Comparison of ENCODE assay signal across 7 mouse cellular contexts in the genomic region with DNA sequence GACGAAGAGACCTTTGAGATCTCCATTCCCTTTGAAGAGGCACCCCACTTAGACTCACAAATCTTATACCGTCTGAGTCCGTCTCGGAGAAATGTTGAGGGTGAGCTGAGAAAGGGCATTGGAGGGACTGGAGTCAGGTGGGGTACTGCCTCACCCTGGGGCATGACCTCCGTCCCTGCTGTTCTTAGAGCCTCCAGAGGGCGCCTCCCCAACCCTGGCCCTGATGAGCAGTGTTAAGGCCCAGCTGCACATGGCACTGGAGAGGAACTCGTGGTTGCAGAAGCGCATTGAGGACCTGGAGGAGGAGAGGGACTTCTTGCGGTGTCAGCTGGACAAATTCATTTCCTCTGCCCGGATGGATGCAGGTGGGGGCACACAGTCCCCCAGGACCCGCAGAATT. TPM values are rescaled to one million over a fixed set of nuclear protein-coding genes. Genes with fewer than 3 reads are reported as not detected.
DNase-seq lines count a peak whose midpoint lies in the region; ATAC-seq and TF ChIP-seq lines count a peak whose summit lies in the region.

No protein-coding gene starts in this region.

- no peak overlapping the region for H3K27ac ChIP-seq in lung, embryonic 14.5 days (ENCODE audit: low read depth)
- H3K27ac ChIP-seq in embryonic facial prominence, embryonic 12.5 days, result no peak overlapping the region
- no peak overlapping the region for H3K27ac ChIP-seq in intestine, embryonic 14.5 days (ENCODE audit: low read depth)
- peak overlapping the region; percentile 88 for H3K27ac ChIP-seq in olfactory bulb, adult 2 months (ENCODE audit: insufficient read depth, low read depth, low read length)

- no peak for TF ChIP-seq POLR2A in olfactory bulb, adult 2 months (IDR thresholded peaks at IDR 0.05; ENCODE audit: insufficient read depth, low read depth, low read length)

- H3K9ac ChIP-seq in lung, embryonic 14.5 days, result no peak overlapping the region
- H3K9ac ChIP-seq in embryonic facial prominence, embryonic 12.5 days, result 0 out of 2 replicates have a peak overlapping the region, but pooled peaks have one; percentile 77
- H3K9ac ChIP-seq in intestine, embryonic 14.5 days (ENCODE audit: low read length), result no peak overlapping the region

- no peak for ATAC-seq in lung, embryonic 14.5 days (ENCODE audit: insufficient read depth)
- ATAC-seq in embryonic facial prominence, embryonic 12.5 days (ENCODE audit: insufficient number of reproducible peaks, insufficient read depth, low FRiP score, low TSS enrichment), result no peak
- no peak for ATAC-seq in intestine, embryonic 14.5 days (replicated peaks; ENCODE audit: low FRiP score, low TSS enrichment, low read depth)

- H3K4me2 ChIP-seq in lung, embryonic 14.5 days, result no peak overlapping the region; the same call in 1 of the 2 replicates
- H3K4me2 ChIP-seq in embryonic facial prominence, embryonic 12.5 days (replicated peaks), result peak overlapping the region; percentile 89
- H3K4me2 ChIP-seq in intestine, embryonic 14.5 days (ENCODE audit: low read length), result peak overlapping the region; percentile 71

- no peaks in the 10 kb centered on the region for H3K36me3 ChIP-seq in lung, embryonic 14.5 days (ENCODE audit: insufficient read depth)
- no peaks in the 10 kb centered on the region for H3K36me3 ChIP-seq in embryonic facial prominence, embryonic 12.5 days
- no peaks in the 10 kb centered on the region for H3K36me3 ChIP-seq in intestine, embryonic 14.5 days (ENCODE audit: control insufficient read depth, insufficient read depth, low read length)

- H3K4me3 ChIP-seq in lung, embryonic 14.5 days (ENCODE audit: low read depth, low read length), result peak overlapping the region; percentile 50; the same call in 1 of the 2 replicates
- H3K4me3 ChIP-seq in embryonic facial prominence, embryonic 12.5 days, result peak overlapping the region; percentile 61
- 0 out of 2 replicates have a peak overlapping the region, but pooled peaks have one; percentile 50 for H3K4me3 ChIP-seq in intestine, embryonic 14.5 days (ENCODE audit: low read depth, low read length)
- peak overlapping the region; percentile 73 for H3K4me3 ChIP-seq in olfactory bulb, adult 2 months (ENCODE audit: insufficient read depth, low read depth, low read length)

- H3K9me3 ChIP-seq in lung, embryonic 14.5 days (ENCODE audit: low read depth, low read length), result no peaks in the 10 kb centered on the region
- H3K9me3 ChIP-seq in embryonic facial prominence, embryonic 12.5 days, result no peaks in the 10 kb centered on the region
- no peaks in the 10 kb centered on the region for H3K9me3 ChIP-seq in intestine, embryonic 14.5 days (ENCODE audit: control insufficient read depth, low read length)

- peaks cover 16% of the 10 kb centered on the region; the same call in 1 of the 2 replicates for H3K4me1 ChIP-seq in lung, embryonic 14.5 days (ENCODE audit: insufficient read depth)
- peaks cover 28% of the 10 kb centered on the region for H3K4me1 ChIP-seq in embryonic facial prominence, embryonic 12.5 days
- peaks cover 30% of the 10 kb centered on the region for H3K4me1 ChIP-seq in intestine, embryonic 14.5 days (replicated peaks; ENCODE audit: control insufficient read depth, insufficient read depth, low read length)
- peaks cover 37% of the 10 kb centered on the region for H3K4me1 ChIP-seq in olfactory bulb, adult 2 months (ENCODE audit: control insufficient read depth, insufficient read depth, low read length)

- TF ChIP-seq CTCF in lung, embryonic 14.5 days (IDR thresholded peaks at IDR 0.05; ENCODE audit: low read depth), result peak; percentile 29
- 0 out of 2 replicates have a peak, but pooled peaks have one; percentile 16 for TF ChIP-seq CTCF in olfactory bulb, adult 2 months (IDR thresholded peaks at IDR 0.05; ENCODE audit: insufficient read depth, low read depth, low read length)

- H3K27me3 ChIP-seq in lung, embryonic 14.5 days (ENCODE audit: insufficient read depth, low read length), result peaks cover 59% of the 10 kb centered on the region
- H3K27me3 ChIP-seq in embryonic facial prominence, embryonic 12.5 days, result peaks cover 52% of the 10 kb centered on the region
- H3K27me3 ChIP-seq in intestine, embryonic 14.5 days (replicated peaks; ENCODE audit: control insufficient read depth, insufficient read depth, low read length), result peaks cover 50% of the 10 kb centered on the region

- DNase-seq in lung, embryonic 14.5 days, result no peak
- DNase-seq in lung, postnatal 25 days (ENCODE audit: low spot score), result no peak
- DNase-seq in intestine, embryonic 14.5 days (ENCODE audit: low spot score), result no peak
- no peak for DNase-seq in MN1 (ENCODE audit: low spot score)
- DNase-seq in urinary bladder, adult 2 months (ENCODE audit: low spot score), result no peak

- 36% methylated on average over 11 of the region's 11 CpGs for WGBS in lung, embryonic 14.5 days
- WGBS in embryonic facial prominence, embryonic 12.5 days, result 36% methylated on average over 11 of the region's 11 CpGs
- WGBS in intestine, embryonic 14.5 days, result 42% methylated on average over 11 of the region's 11 CpGs
- WGBS in olfactory bulb, adult 2 months, result 34% methylated on average over 11 of the region's 11 CpGs

RNA-seq across cellular contexts. Expression of a gene that starts 4.1 kb away (rescaled TPM):
- 145 and 162 TPM in 2 replicates for polyA plus RNA-seq in lung, embryonic 14.5 days (2014; fragmentation: Nextera tagmentation; extraction: Ambion mirVana)
- polyA plus RNA-seq in embryonic facial prominence, embryonic 12.5 days (2016; fragmentation: Nextera tagmentation; extraction: Ambion mirVana), result 159 and 161 TPM in 2 replicates
- 129 and 133 TPM in 2 replicates for polyA plus RNA-seq in intestine, embryonic 14.5 days (2014; fragmentation: Nextera tagmentation; extraction: Ambion mirVana)
- 837 TPM in 1 of 2 replicates, not detected in the other for polyA plus RNA-seq in olfactory bulb, adult 2 months (2012; ENCODE audit: insufficient read depth, insufficient read length, low replicate concordance, missing spikeins)
- polyA plus RNA-seq in urinary bladder, adult 2 months (2012; rRNA removed), result 160 and 166 TPM in 2 replicates

RNA-seq across cellular contexts. Expression of a gene that starts 6.5 kb away (rescaled TPM):
- 44.5 and 45.1 TPM in 2 replicates for polyA plus RNA-seq in lung, embryonic 14.5 days (2014; fragmentation: Nextera tagmentation; extraction: Ambion mirVana)
- 36.4 and 41.8 TPM in 2 replicates for polyA plus RNA-seq in embryonic facial prominence, embryonic 12.5 days (2016; fragmentation: Nextera tagmentation; extraction: Ambion mirVana)
- 38.3 and 40.1 TPM in 2 replicates for polyA plus RNA-seq in intestine, embryonic 14.5 days (2014; fragmentation: Nextera tagmentation; extraction: Ambion mirVana)
- polyA plus RNA-seq in olfactory bulb, adult 2 months (2012; ENCODE audit: insufficient read depth, insufficient read length, low replicate concordance, missing spikeins), result not detected in 2 replicates
- 12.1 and 19.8 TPM in 2 replicates for polyA plus RNA-seq in urinary bladder, adult 2 months (2012; rRNA removed)

RNA-seq across cellular contexts. Expression of a gene that starts 19.6 kb away (rescaled TPM):
- 4.2 and 4.6 TPM in 2 replicates for polyA plus RNA-seq in lung, embryonic 14.5 days (2014; fragmentation: Nextera tagmentation; extraction: Ambion mirVana)
- 5.4 and 5.7 TPM in 2 replicates for polyA plus RNA-seq in embryonic facial prominence, embryonic 12.5 days (2016; fragmentation: Nextera tagmentation; extraction: Ambion mirVana)
- polyA plus RNA-seq in intestine, embryonic 14.5 days (2014; fragmentation: Nextera tagmentation; extraction: Ambion mirVana), result 4.8 and 6.3 TPM in 2 replicates
- polyA plus RNA-seq in olfactory bulb, adult 2 months (2012; ENCODE audit: insufficient read depth, insufficient read length, low replicate concordance, missing spikeins), result not detected in 2 replicates
- 9.5 and 9.6 TPM in 2 replicates for polyA plus RNA-seq in urinary bladder, adult 2 months (2012; rRNA removed)

RNA-seq across cellular contexts. Expression of a gene that starts 22.2 kb away (rescaled TPM):
- 76.0 and 77.9 TPM in 2 replicates for polyA plus RNA-seq in lung, embryonic 14.5 days (2014; fragmentation: Nextera tagmentation; extraction: Ambion mirVana)
- polyA plus RNA-seq in embryonic facial prominence, embryonic 12.5 days (2016; fragmentation: Nextera tagmentation; extraction: Ambion mirVana), result 66.0 and 67.2 TPM in 2 replicates
- 57.8 and 65.1 TPM in 2 replicates for polyA plus RNA-seq in intestine, embryonic 14.5 days (2014; fragmentation: Nextera tagmentation; extraction: Ambion mirVana)
- not detected in 2 replicates for polyA plus RNA-seq in olfactory bulb, adult 2 months (2012; ENCODE audit: insufficient read depth, insufficient read length, low replicate concordance, missing spikeins)
- polyA plus RNA-seq in urinary bladder, adult 2 months (2012; rRNA removed), result 82.8 and 93.1 TPM in 2 replicates

RNA-seq across cellular contexts. Expression of a gene that starts 23.9 kb away (rescaled TPM):
- polyA plus RNA-seq in lung, embryonic 14.5 days (2014; fragmentation: Nextera tagmentation; extraction: Ambion mirVana), result not detected in 2 replicates
- polyA plus RNA-seq in embryonic facial prominence, embryonic 12.5 days (2016; fragmentation: Nextera tagmentation; extraction: Ambion mirVana), result not detected in 2 replicates
- not detected in 2 replicates for polyA plus RNA-seq in intestine, embryonic 14.5 days (2014; fragmentation: Nextera tagmentation; extraction: Ambion mirVana)
- not detected in 2 replicates for polyA plus RNA-seq in olfactory bulb, adult 2 months (2012; ENCODE audit: insufficient read depth, insufficient read length, low replicate concordance, missing spikeins)
- polyA plus RNA-seq in urinary bladder, adult 2 months (2012; rRNA removed), result not detected in 2 replicates

Comparison
In these comparisons a context has a peak if more than half of its experiments do, and no peak if none do; other contexts are left out.
1. RNA of a gene that starts 6.5 kb away (polyA plus RNA-seq): 44.5 to 45.1 TPM in lung, embryonic 14.5 days, 36.4 to 41.8 TPM in embryonic facial prominence, embryonic 12.5 days, 38.3 to 40.1 TPM in intestine, embryonic 14.5 days and 12.1 to 19.8 TPM in urinary bladder, adult 2 months; not detected in olfactory bulb, adult 2 months; every median in the first group is over 10 times any median in the second.
2. Peak in every context shown above with its lines, with median percentiles within 50 percentile points of each other: H3K4me3 ChIP-seq.